Mouse (Mus musculus) layer of hippocampus, adult 9-11 months (tissue): ENCODE data around the gene Golga4.

ENCODE experiments used
- DNase-seq: peaks from one replicate; pipeline ENCODE4 v3.0.0; 2022

Golga4 gene

GRCm38 (mm10) chr9:118530679-118531078, 24.6 kb downstream of the Golga4 start:
- no peak for DNase-seq

- DNase-seq, result no peak
Observed at GRCm38 (mm10) chr9:118532516-118533205, 26.6 kb downstream of the Golga4 start.

GRCm38 (mm10) chr9:118536946-118537345, 30.9 kb downstream of the Golga4 start:
- no peak for DNase-seq

GRCm38 (mm10) chr9:118537463-118538339, 31.6 kb downstream of the Golga4 start:
- no peak for DNase-seq

GRCm38 (mm10) chr9:118541851-118542250, 35.8 kb downstream of the Golga4 start:
- DNase-seq, result no peak

GRCm38 (mm10) chr9:118545146-118545545, 39.1 kb downstream of the Golga4 start:
- DNase-seq, result no peak

- no peak for DNase-seq
Observed at GRCm38 (mm10) chr9:118548651-118549050, 42.6 kb downstream of the Golga4 start.

- peak; percentile 62 for DNase-seq
Observed at GRCm38 (mm10) chr9:118556951-118557780, 51.1 kb downstream of the Golga4 start.

- no peak for DNase-seq
Observed at GRCm38 (mm10) chr9:118563356-118563755, 57.3 kb downstream of the Golga4 start.

GRCm38 (mm10) chr9:118563866-118564265, 57.8 kb downstream of the Golga4 start:
- no peak for DNase-seq

GRCm38 (mm10) chr9:118564696-118565095, 58.6 kb downstream of the Golga4 start:
- no peak for DNase-seq

- peak; percentile 46 for DNase-seq
Observed at GRCm38 (mm10) chr9:118569328-118569727, 63.3 kb downstream of the Golga4 start.

- no peak for DNase-seq
Observed at GRCm38 (mm10) chr9:118570865-118571264, 64.8 kb downstream of the Golga4 start.

GRCm38 (mm10) chr9:118571701-118572100, 65.6 kb downstream of the Golga4 start:
- DNase-seq, result no peak

GRCm38 (mm10) chr9:118574911-118575310, 68.8 kb downstream of the Golga4 start:
- peak; percentile 63 for DNase-seq

- DNase-seq, result no peak
Observed at GRCm38 (mm10) chr9:118580371-118580770, 74.3 kb downstream of the Golga4 start.

- DNase-seq, result no peak
Observed at GRCm38 (mm10) chr9:118582757-118583156, 76.7 kb downstream of the Golga4 start.

GRCm38 (mm10) chr9:118584838-118585237, 78.8 kb downstream of the Golga4 start:
- DNase-seq, result no peak

GRCm38 (mm10) chr9:118585998-118586397, 79.9 kb downstream of the Golga4 start:
- DNase-seq, result no peak

- DNase-seq, result no peak
Observed at GRCm38 (mm10) chr9:118587115-118587514, 81.0 kb downstream of the Golga4 start.

- no peak for DNase-seq
Observed at GRCm38 (mm10) chr9:118589249-118589648, 83.2 kb downstream of the Golga4 start.

GRCm38 (mm10) chr9:118590230-118590629, 84.2 kb downstream of the Golga4 start:
- no peak for DNase-seq

GRCm38 (mm10) chr9:118591633-118592032, 85.6 kb downstream of the Golga4 start:
- DNase-seq, result no peak
